Mouse (Mus musculus) hematopoietic stem cell, adult 5-6 weeks (primary cell): Measurements from ENCODE around the gene Nrtn. TPM values are rescaled to one million over a fixed set of nuclear protein-coding genes. Genes with fewer than 3 reads are reported as not detected.

Experiments
- ATAC-seq, 2 experiments: fragments of 125-278 bp in 1 of 2; replicated peaks in 1 of 2; 2 replicates each; pipeline ENCODE4 v1.8.0; 2016 to 2017; ENCODE audit warnings: inconsistent platforms in 2 of 2, mild to moderate bottlenecking in 2 of 2, moderate number of reproducible peaks in 2 of 2, low read depth in 1 of 2, moderate TSS enrichment in 1 of 2; ENCODE audit not compliant: low FRiP score in 2 of 2, poor library complexity in 2 of 2, severe bottlenecking in 2 of 2, insufficient read depth in 1 of 2, low TSS enrichment in 1 of 2
- total RNA-seq: library from RNA; stranded (forward); fragments of 172-1452, 232-1000 nt; gene quantifications from 2 replicates; pipeline ENCODE4 v1.2.3, GENCODE M21; 2017

Nrtn gene
- not detected in 2 replicates for total RNA-seq

GRCm38 (mm10) chr17:56757416-56758123 is at the start of gene Nrtn:
TSS of gene Nrtn (minus strand) at chr17:56757530.
- peak; percentile 29 to 30; a peak in 2 of 4 replicates for ATAC-seq

- ATAC-seq = no peak
These were observed 48.5 kb upstream of the Nrtn start for GRCm38 (mm10) chr17:56805784-56806183.

- ATAC-seq = no peak
These were observed 47.6 kb upstream of the Nrtn start for GRCm38 (mm10) chr17:56804952-56805351.

- no peak for ATAC-seq
These were observed 44.7 kb upstream of the Nrtn start for GRCm38 (mm10) chr17:56802065-56802464.

GRCm38 (mm10) chr17:56799276-56799675 is 41.9 kb upstream of the Nrtn start:
- ATAC-seq = no peak

GRCm38 (mm10) chr17:56793614-56794319 is 36.4 kb upstream of the Nrtn start:
- no peak for ATAC-seq

GRCm38 (mm10) chr17:56792588-56792987 is 35.3 kb upstream of the Nrtn start:
- no peak for ATAC-seq

GRCm38 (mm10) chr17:56789286-56789685 is 32.0 kb upstream of the Nrtn start:
- no peak for ATAC-seq

GRCm38 (mm10) chr17:56788886-56789285 is 31.6 kb upstream of the Nrtn start:
- ATAC-seq = no peak

- no peak for ATAC-seq
These were observed 23.1 kb upstream of the Nrtn start for GRCm38 (mm10) chr17:56780291-56780978.

GRCm38 (mm10) chr17:56778779-56779362 is 21.5 kb upstream of the Nrtn start:
- no peak for ATAC-seq

- ATAC-seq = no peak
These were observed 20.2 kb upstream of the Nrtn start for GRCm38 (mm10) chr17:56777568-56777967.

- ATAC-seq = no peak
These were observed 12.6 kb upstream of the Nrtn start, which contains the start of gene Prr22 for GRCm38 (mm10) chr17:56769950-56770349. TSS of gene Prr22 (plus strand) at chr17:56770250.

GRCm38 (mm10) chr17:56768941-56769340 is 11.6 kb upstream of the Nrtn start:
- ATAC-seq = no peak

- no peak for ATAC-seq
These were observed 10.3 kb upstream of the Nrtn start for GRCm38 (mm10) chr17:56767531-56768135.

- no peak for ATAC-seq
These were observed 9.5 kb upstream of the Nrtn start for GRCm38 (mm10) chr17:56766631-56767405.

GRCm38 (mm10) chr17:56765431-56765830 is 8.1 kb upstream of the Nrtn start:
- no peak for ATAC-seq
